Mouse (Mus musculus): Measurements from ENCODE around the gene Pgf.
A peak's percentile ranks its signal among the peaks of the same experiment; 100 is the strongest.

Gene Pgf

GRCm38 (mm10) chr12:85192461-85193108, 15.0 kb upstream of the Pgf start:
- no peak for DNase-seq (ENCODE audit: low read depth in 2 of 2, low spot score in 2 of 2)

GRCm38 (mm10) chr12:85190290-85190689, 12.7 kb upstream of the Pgf start:
- no peak for DNase-seq (ENCODE audit: low read depth in 2 of 2, low spot score in 2 of 2)

- DNase-seq (ENCODE audit: low read depth in 2 of 2, low spot score in 2 of 2) = no peak
These were observed 8.8 kb upstream of the Pgf start for GRCm38 (mm10) chr12:85186361-85186760.

GRCm38 (mm10) chr12:85185810-85186209, 8.2 kb upstream of the Pgf start:
- no peak for DNase-seq (ENCODE audit: low read depth in 2 of 2, low spot score in 2 of 2)

- no peak for DNase-seq (ENCODE audit: low read depth in 2 of 2, low spot score in 2 of 2)
These were observed 6.5 kb upstream of the Pgf start for GRCm38 (mm10) chr12:85184118-85184517.

- no peak for DNase-seq (ENCODE audit: low read depth in 2 of 2, low spot score in 2 of 2)
These were observed 5.3 kb upstream of the Pgf start for GRCm38 (mm10) chr12:85182898-85183297.

GRCm38 (mm10) chr12:85182345-85182643, 4.7 kb upstream of the Pgf start:
- DNase-seq (ENCODE audit: low read depth in 2 of 2, low spot score in 2 of 2) = no peak

GRCm38 (mm10) chr12:85181475-85182344, 4.1 kb upstream of the Pgf start:
- DNase-seq (ENCODE audit: low read depth in 2 of 2, low spot score in 2 of 2) = no peak

GRCm38 (mm10) chr12:85178294-85178693, 704 bp upstream of the Pgf start:
- no peak for DNase-seq (ENCODE audit: low read depth in 2 of 2, low spot score in 2 of 2)

- DNase-seq (ENCODE audit: low read depth in 2 of 2, low spot score in 2 of 2) = peak in 1 of 2 experiments; percentile 14
These were observed 605 bp downstream of the Pgf start for GRCm38 (mm10) chr12:85176846-85177523.

- no peak for DNase-seq (ENCODE audit: low read depth in 2 of 2, low spot score in 2 of 2)
These were observed 1.4 kb downstream of the Pgf start for GRCm38 (mm10) chr12:85175926-85176845.

GRCm38 (mm10) chr12:85175087-85175675, 2.4 kb downstream of the Pgf start:
- no peak for DNase-seq (ENCODE audit: low read depth in 2 of 2, low spot score in 2 of 2)

- no peak for DNase-seq (ENCODE audit: low read depth in 2 of 2, low spot score in 2 of 2)
These were observed 3.6 kb downstream of the Pgf start for GRCm38 (mm10) chr12:85174016-85174415.

- no peak for DNase-seq (ENCODE audit: low read depth in 2 of 2, low spot score in 2 of 2)
These were observed 6.7 kb downstream of the Pgf start for GRCm38 (mm10) chr12:85170948-85171307.

GRCm38 (mm10) chr12:85170284-85170947, 7.2 kb downstream of the Pgf start:
- no peak for DNase-seq (ENCODE audit: low read depth in 2 of 2, low spot score in 2 of 2)

GRCm38 (mm10) chr12:85169877-85170276, 7.7 kb downstream of the Pgf start:
- no peak for DNase-seq (ENCODE audit: low read depth in 2 of 2, low spot score in 2 of 2)

- peak; percentile 78 to 79 for DNase-seq (ENCODE audit: low read depth in 2 of 2, low spot score in 2 of 2)
These were observed 8.3 kb downstream of the Pgf start for GRCm38 (mm10) chr12:85169117-85169858.

GRCm38 (mm10) chr12:85166631-85167030, 11.0 kb downstream of the Pgf start:
- DNase-seq (ENCODE audit: low read depth in 2 of 2, low spot score in 2 of 2) = no peak

GRCm38 (mm10) chr12:85164996-85165395, 12.6 kb downstream of the Pgf start:
- DNase-seq (ENCODE audit: low read depth in 2 of 2, low spot score in 2 of 2) = no peak
